Mouse (Mus musculus): ENCODE results near the gene Cebpe. TPM values are rescaled to one million over a fixed set of nuclear protein-coding genes. Genes with fewer than 3 reads are reported as not detected.

Gene Cebpe
- not detected in 2 replicates for polyA plus RNA-seq (2014; fragmentation: Nextera tagmentation; extraction: Ambion mirVana)

DNA sequence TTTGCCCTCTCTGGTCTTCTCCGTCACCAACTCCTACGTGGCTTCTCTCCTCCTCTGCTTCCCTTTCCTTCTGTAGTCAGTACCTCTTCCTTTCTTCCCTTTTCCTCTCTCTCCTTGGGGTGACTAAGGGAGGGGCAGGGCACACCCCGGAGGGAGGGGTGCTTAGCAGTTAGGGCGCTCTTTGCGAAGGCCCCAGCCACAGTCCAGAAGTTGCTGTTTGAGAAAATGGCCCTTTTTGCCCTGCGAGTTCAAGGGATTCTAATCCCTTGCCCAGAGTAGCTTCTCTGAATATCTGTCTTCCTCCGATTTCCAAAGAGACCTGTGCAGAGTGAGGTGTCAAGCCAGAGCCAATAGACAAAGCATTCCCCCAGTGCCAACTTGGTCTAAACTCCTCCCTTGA is at the start of gene Cebpe:
Gene Cebpe (minus strand): TSS at position 101 of the 400 bp plus-strand sequence.
- Histone ChIP-seq H3K27ac (ENCODE audit: low read depth, low read length) (no peak within 1 kb of the TSS), H3K9me3 (ENCODE audit: control insufficient read depth, low read length) (no peaks in the 10 kb centered on the region), H3K4me1 (ENCODE audit: control insufficient read depth, insufficient read depth, low read length) (peaks cover 8% of the 10 kb centered on the region; the same call in 1 of the 2 replicates), H3K9ac (ENCODE audit: low read depth, low read length) (no peak within 1 kb of the TSS), H3K36me3 (ENCODE audit: control insufficient read depth, insufficient read depth, low read length) (no peaks in the 10 kb centered on the region), H3K4me2 (replicated peaks; ENCODE audit: low read depth, low read length) (no peak within 1 kb of the TSS), H3K4me3 (ENCODE audit: low read length) (no peak within 1 kb of the TSS), H3K27me3 (ENCODE audit: control insufficient read depth, insufficient read depth, low read length) (no peaks in the 10 kb centered on the region)
- no peak for ATAC-seq (ENCODE audit: low FRiP score, low TSS enrichment)
- WGBS: 83% methylated on average over 7 of the region's 7 CpGs

DNA sequence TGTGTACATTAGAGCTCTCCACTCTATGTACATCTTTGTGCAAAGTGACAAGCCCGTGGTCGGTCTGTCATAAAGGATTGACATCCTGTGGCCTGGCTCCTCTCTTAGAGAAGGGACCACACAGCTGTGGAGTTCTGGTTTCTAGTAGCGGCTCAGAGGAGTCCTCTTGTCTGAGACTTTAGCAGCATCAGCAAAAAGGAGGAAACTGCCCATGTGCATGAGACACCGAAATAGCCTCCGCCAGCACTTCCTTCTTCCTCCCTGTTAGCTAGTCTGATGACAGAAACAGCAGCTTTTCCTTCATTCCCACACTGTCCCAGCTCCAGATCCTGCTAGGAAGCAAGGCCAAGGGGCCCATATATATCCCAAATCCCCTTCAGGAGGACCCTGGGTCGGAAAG is 44.4 kb upstream of the Cebpe start:
- WGBS: 63% methylated on average over 6 of the region's 6 CpGs
- Histone ChIP-seq H3K36me3 (ENCODE audit: control insufficient read depth, insufficient read depth, low read length) (no peaks in the 10 kb centered on the region), H3K27me3 (ENCODE audit: control insufficient read depth, insufficient read depth, low read length) (no peaks in the 10 kb centered on the region), H3K9ac (ENCODE audit: low read depth, low read length) (no peak overlapping the region), H3K9me3 (ENCODE audit: control insufficient read depth, low read length) (no peaks in the 10 kb centered on the region), H3K4me2 (replicated peaks; ENCODE audit: low read depth, low read length) (no peak overlapping the region), H3K27ac (ENCODE audit: low read depth, low read length) (no peak overlapping the region), H3K4me3 (ENCODE audit: low read length) (no peak overlapping the region), H3K4me1 (ENCODE audit: control insufficient read depth, insufficient read depth, low read length) (0 out of 2 replicates have a peak, but pooled peaks cover 10% of the 10 kb centered on the region)
- ATAC-seq (ENCODE audit: low FRiP score, low TSS enrichment): no peak

DNA sequence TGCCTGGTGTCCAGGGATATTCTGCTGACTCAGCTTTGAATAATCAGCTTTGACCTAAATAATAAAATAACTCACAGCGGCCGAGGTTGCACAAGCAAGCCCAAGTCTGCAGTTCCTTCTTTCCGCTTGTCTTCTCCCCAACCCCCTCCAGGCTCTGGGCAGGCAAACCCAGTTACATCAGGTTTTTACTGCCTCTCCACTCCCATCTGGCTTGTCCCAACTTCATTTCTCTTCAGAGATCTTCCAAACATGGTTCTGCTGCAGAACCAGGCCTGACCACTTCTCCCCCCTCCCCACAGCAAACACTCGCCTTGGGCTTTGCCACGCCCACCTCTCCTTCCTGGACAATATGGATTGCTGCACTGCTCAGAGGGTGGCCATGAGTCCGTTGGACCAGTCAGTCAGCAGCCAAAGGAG is 42.6 kb upstream of the Cebpe start:
- Histone ChIP-seq H3K36me3 (ENCODE audit: control insufficient read depth, insufficient read depth, low read length) (no peaks in the 10 kb centered on the region), H3K27ac (ENCODE audit: low read depth, low read length) (peak overlapping the region; percentile 24; the same call in 1 of the 2 replicates), H3K4me3 (ENCODE audit: low read length) (no peak overlapping the region), H3K4me2 (replicated peaks; ENCODE audit: low read depth, low read length) (no peak overlapping the region), H3K9ac (ENCODE audit: low read depth, low read length) (no peak overlapping the region), H3K4me1 (ENCODE audit: control insufficient read depth, insufficient read depth, low read length) (0 out of 2 replicates have a peak, but pooled peaks cover 5% of the 10 kb centered on the region), H3K27me3 (ENCODE audit: control insufficient read depth, insufficient read depth, low read length) (no peaks in the 10 kb centered on the region), H3K9me3 (ENCODE audit: control insufficient read depth, low read length) (no peaks in the 10 kb centered on the region)
- peak; percentile 88 for ATAC-seq (ENCODE audit: low FRiP score, low TSS enrichment)
- WGBS: 19% methylated on average over 6 of the region's 6 CpGs

DNA sequence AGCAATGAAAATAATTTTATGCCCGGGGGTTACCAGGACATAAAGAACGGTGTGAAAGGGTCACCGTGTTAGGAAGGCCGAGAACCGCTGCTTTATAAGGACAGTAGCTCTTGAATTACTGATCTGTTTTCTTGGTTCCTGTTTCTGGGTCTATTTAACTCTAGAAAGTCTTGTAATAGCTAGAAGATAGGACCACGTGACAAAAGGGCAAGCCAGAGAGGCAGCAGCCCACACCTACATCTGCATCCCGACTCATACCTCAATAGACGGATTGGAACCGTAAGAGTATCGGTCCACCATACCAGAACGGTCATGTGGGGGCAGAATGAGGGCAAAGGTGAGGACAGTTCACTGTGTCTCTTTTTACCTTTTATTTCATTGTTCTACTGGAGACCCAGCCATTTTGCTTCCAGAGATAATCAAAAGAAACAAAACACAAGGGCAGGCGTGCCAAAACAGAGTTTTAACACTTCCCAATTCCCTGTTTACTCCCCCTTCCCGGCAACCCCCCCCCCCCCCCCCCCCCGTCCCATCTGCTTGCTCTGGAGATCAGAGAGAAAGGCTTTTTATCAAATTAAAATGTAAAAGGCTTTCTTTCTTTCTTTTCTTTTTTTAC is 42.1 kb upstream of the Cebpe start:
- Histone ChIP-seq H3K4me3 (ENCODE audit: low read length) (no peak overlapping the region), H3K9me3 (ENCODE audit: control insufficient read depth, low read length) (no peaks in the 10 kb centered on the region), H3K27ac (ENCODE audit: low read depth, low read length) (peak overlapping the region; percentile 31; the same call in 1 of the 2 replicates), H3K4me1 (ENCODE audit: control insufficient read depth, insufficient read depth, low read length) (0 out of 2 replicates have a peak, but pooled peaks cover 5% of the 10 kb centered on the region), H3K36me3 (ENCODE audit: control insufficient read depth, insufficient read depth, low read length) (no peaks in the 10 kb centered on the region), H3K9ac (ENCODE audit: low read depth, low read length) (no peak overlapping the region), H3K27me3 (ENCODE audit: control insufficient read depth, insufficient read depth, low read length) (no peaks in the 10 kb centered on the region), H3K4me2 (replicated peaks; ENCODE audit: low read depth, low read length) (no peak overlapping the region)
- WGBS: 52% methylated on average over 14 of the region's 14 CpGs
- no peak for ATAC-seq (ENCODE audit: low FRiP score, low TSS enrichment)

DNA sequence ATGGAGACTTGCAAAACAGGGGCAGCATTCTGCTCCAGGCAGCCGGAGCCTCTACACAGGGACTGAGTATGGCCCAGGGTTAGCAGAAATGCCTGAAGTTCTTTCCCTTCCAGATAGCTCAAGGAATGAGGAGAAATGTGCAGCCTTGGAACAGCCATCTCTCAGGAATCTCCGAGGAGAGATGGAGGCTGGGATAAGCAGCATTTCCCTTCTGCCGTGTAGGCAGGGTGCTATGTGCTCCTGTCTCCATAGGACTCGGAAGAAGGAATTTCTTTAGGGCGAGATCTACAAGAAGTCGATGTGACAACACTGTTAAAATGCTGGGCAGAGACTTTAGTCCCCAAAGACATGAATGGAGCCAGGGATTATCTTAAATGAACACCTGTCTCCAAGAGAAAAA is 41.0 kb upstream of the Cebpe start:
- Histone ChIP-seq H3K9ac (ENCODE audit: low read depth, low read length) (no peak overlapping the region), H3K27ac (ENCODE audit: low read depth, low read length) (no peak overlapping the region), H3K27me3 (ENCODE audit: control insufficient read depth, insufficient read depth, low read length) (no peaks in the 10 kb centered on the region), H3K4me2 (replicated peaks; ENCODE audit: low read depth, low read length) (no peak overlapping the region), H3K4me3 (ENCODE audit: low read length) (no peak overlapping the region), H3K4me1 (ENCODE audit: control insufficient read depth, insufficient read depth, low read length) (0 out of 2 replicates have a peak, but pooled peaks cover 5% of the 10 kb centered on the region), H3K9me3 (ENCODE audit: control insufficient read depth, low read length) (no peaks in the 10 kb centered on the region), H3K36me3 (ENCODE audit: control insufficient read depth, insufficient read depth, low read length) (no peaks in the 10 kb centered on the region)
- ATAC-seq (ENCODE audit: low FRiP score, low TSS enrichment): no peak
- 88% methylated on average over 6 of the region's 6 CpGs for WGBS

DNA sequence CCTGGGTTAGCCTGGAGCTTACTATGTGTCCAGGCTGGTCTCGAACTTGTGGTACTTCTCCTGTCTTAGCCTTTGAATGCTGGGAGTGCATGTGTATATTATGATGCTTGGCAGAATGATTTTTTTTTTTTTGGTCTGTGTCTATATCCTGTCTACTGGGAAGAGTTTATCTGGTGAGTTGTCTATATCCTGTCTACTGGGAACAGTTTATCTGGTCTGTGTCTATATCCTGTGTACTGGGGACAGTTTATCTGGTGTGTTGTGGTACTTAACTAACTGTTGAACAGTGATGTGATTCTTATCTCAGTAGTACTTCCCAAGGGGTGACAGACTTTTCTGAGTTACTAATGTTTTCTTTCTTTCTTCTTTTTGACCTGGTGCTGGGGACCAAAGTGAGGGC is 39.8 kb upstream of the Cebpe start:
- Histone ChIP-seq H3K36me3 (ENCODE audit: control insufficient read depth, insufficient read depth, low read length) (no peaks in the 10 kb centered on the region), H3K4me3 (ENCODE audit: low read length) (no peak overlapping the region), H3K9ac (ENCODE audit: low read depth, low read length) (no peak overlapping the region), H3K4me2 (replicated peaks; ENCODE audit: low read depth, low read length) (no peak overlapping the region), H3K4me1 (ENCODE audit: control insufficient read depth, insufficient read depth, low read length) (0 out of 2 replicates have a peak, but pooled peaks cover 5% of the 10 kb centered on the region), H3K27me3 (ENCODE audit: control insufficient read depth, insufficient read depth, low read length) (no peaks in the 10 kb centered on the region), H3K27ac (ENCODE audit: low read depth, low read length) (no peak overlapping the region), H3K9me3 (ENCODE audit: control insufficient read depth, low read length) (no peaks in the 10 kb centered on the region)
- no peak for ATAC-seq (ENCODE audit: low FRiP score, low TSS enrichment)
- whole genome bisulfite sequencing: 93% methylated on average over 1 of the region's 1 CpGs

DNA sequence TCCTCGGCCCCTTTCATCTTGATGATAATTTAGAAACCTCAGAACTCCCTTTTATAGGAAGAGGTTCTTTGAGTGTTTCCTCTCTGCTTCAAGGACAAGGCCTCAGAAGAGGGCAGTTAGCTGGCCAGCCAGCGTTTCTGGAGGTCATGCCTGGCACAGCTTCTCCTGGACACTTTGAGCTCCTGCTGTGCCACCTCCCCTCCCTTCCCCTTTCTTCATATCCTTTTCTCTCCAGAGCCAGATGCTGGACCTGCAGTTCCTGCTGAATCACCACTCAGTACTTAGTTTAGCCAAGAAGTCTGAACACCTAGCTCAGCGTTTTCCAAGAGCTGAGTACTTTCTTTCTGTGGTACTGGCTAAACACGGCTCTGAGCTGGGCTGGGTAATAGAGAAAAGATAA is 37.3 kb upstream of the Cebpe start:
- Histone ChIP-seq H3K9ac (ENCODE audit: low read depth, low read length) (no peak overlapping the region), H3K4me2 (replicated peaks; ENCODE audit: low read depth, low read length) (no peak overlapping the region), H3K27me3 (ENCODE audit: control insufficient read depth, insufficient read depth, low read length) (no peaks in the 10 kb centered on the region), H3K4me1 (ENCODE audit: control insufficient read depth, insufficient read depth, low read length) (0 out of 2 replicates have a peak, but pooled peaks cover 5% of the 10 kb centered on the region), H3K27ac (ENCODE audit: low read depth, low read length) (no peak overlapping the region), H3K36me3 (ENCODE audit: control insufficient read depth, insufficient read depth, low read length) (no peaks in the 10 kb centered on the region), H3K4me3 (ENCODE audit: low read length) (no peak overlapping the region), H3K9me3 (ENCODE audit: control insufficient read depth, low read length) (no peaks in the 10 kb centered on the region)
- 77% methylated on average over 4 of the region's 4 CpGs for whole genome bisulfite sequencing
- no peak for ATAC-seq (ENCODE audit: low FRiP score, low TSS enrichment)

DNA sequence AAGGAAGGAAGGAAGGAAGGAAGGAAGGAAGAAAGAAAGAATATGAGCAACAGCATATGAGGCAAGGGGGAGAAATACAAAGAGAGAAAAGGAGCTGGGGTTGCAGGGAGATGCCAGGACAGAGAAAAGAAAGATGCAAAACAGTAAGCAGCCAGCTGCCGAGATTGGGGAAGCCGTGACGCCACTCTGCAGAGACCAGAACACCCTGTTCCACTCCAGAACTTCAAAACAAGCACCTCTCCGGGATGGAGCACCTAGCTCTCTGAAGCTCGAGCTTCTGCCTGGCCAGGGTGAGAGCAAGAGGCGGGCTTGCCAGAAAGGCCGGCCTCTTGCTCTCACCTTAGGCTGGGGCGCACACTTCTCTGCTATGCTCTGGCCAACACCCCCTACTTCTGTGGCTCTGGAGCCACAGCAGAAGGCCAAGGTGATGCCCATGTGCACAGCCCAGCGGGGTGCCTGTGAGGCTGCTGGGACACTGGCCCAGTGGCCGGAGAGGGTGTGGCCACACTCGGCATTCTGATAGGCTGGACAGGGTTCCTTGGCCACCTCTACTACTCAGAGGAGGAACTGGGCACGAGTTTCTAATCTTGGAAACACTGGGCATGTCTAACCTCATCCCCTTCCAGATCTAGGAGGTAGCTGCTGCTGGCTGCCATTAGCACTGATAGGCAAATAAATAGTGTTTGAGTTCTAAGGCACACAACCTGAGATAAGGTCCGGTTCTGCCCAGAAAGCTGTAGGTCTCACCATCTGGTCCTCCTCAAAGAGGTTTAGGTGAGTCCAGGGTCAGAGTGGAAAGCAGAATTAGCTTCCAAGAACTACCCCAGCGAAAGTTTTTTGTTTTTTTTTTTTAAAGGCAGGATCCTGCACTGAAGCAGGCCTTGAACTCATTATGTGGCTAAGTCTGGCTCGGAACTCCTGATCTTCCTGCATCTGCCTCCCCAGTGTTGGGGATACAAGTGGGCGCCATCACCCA is 36.3 kb upstream of the Cebpe start:
- Histone ChIP-seq H3K4me2 (replicated peaks; ENCODE audit: low read depth, low read length) (no peak overlapping the region), H3K4me1 (ENCODE audit: control insufficient read depth, insufficient read depth, low read length) (no peaks in the 10 kb centered on the region), H3K36me3 (ENCODE audit: control insufficient read depth, insufficient read depth, low read length) (no peaks in the 10 kb centered on the region), H3K27ac (ENCODE audit: low read depth, low read length) (no peak overlapping the region), H3K4me3 (ENCODE audit: low read length) (no peak overlapping the region), H3K27me3 (ENCODE audit: control insufficient read depth, insufficient read depth, low read length) (no peaks in the 10 kb centered on the region), H3K9ac (ENCODE audit: low read depth, low read length) (no peak overlapping the region), H3K9me3 (ENCODE audit: control insufficient read depth, low read length) (no peaks in the 10 kb centered on the region)
- 81% methylated on average over 16 of the region's 16 CpGs for whole genome bisulfite sequencing
- ATAC-seq (ENCODE audit: low FRiP score, low TSS enrichment): no peak

DNA sequence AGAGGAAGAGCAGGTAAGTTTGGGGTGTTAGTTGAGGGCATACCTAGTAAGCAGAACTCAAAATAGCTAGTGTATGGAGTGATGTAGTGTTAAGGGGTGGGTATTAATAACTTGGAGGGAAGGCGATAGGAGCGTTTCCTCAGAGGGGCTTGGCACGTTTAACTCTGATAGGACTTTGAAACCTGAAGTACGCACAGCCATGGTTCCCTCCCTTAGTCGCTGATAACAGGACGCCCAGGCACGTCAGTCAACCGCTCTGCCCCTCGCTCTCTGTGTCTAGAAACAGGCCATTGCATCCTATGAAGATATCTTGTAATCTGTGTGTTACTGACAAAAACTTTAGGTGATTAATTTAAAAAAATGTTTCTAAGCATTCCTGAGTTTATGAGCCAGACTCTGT is 34.1 kb upstream of the Cebpe start:
- Histone ChIP-seq H3K36me3 (ENCODE audit: control insufficient read depth, insufficient read depth, low read length) (no peaks in the 10 kb centered on the region), H3K4me3 (ENCODE audit: low read length) (no peak overlapping the region), H3K27me3 (ENCODE audit: control insufficient read depth, insufficient read depth, low read length) (no peaks in the 10 kb centered on the region), H3K9me3 (ENCODE audit: control insufficient read depth, low read length) (no peaks in the 10 kb centered on the region), H3K9ac (ENCODE audit: low read depth, low read length) (no peak overlapping the region), H3K4me1 (ENCODE audit: control insufficient read depth, insufficient read depth, low read length) (peaks cover 4% of the 10 kb centered on the region; the same call in 1 of the 2 replicates), H3K4me2 (replicated peaks; ENCODE audit: low read depth, low read length) (no peak overlapping the region), H3K27ac (ENCODE audit: low read depth, low read length) (no peak overlapping the region)
- WGBS: 94% methylated on average over 9 of the region's 9 CpGs
- no peak for ATAC-seq (ENCODE audit: low FRiP score, low TSS enrichment)

All from kidney, embryonic 14.5 days (tissue).